Mouse (Mus musculus) ovary, adult 18-20 months (tissue): ENCODE data around the gene Nacc2.

Experiments
- DNase-seq: peaks from one replicate; pipeline ENCODE4 v3.0.0; 2022; ENCODE audit warnings: low spot score, mixed read lengths

Nacc2 gene

DNA sequence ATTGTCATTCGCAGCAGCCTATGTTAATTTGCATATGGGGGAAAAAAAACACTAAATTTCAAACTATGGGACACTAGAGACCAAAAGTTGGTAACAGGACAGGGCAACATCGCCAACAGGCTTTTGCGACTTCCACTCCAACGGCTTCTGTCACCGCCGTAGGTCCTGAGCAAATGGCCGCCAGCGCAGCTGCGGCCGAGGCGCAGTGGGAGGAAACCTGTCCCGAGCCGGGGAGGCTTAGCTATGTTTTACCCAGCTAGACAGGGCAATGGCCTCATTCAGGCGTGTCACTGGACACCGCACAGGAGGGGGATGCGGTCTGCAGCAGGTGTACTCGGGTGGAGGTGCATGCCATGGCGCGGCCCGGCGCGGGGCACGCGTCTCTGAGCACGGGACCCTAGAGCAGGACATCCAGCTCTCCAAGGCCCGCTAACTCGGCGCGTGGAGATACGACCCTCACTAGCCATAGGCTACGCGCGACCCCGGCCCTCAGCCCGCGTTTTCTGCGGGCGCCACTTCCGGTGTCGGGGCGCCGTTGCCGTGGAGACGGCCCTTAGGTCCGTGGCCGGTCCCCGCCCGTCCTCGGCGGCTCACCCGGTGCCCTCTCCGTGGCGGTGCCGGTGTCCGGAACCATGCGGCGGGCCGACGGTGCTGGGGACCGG lies 16.7 kb upstream of the Nacc2 start:
- no peak for DNase-seq

DNA sequence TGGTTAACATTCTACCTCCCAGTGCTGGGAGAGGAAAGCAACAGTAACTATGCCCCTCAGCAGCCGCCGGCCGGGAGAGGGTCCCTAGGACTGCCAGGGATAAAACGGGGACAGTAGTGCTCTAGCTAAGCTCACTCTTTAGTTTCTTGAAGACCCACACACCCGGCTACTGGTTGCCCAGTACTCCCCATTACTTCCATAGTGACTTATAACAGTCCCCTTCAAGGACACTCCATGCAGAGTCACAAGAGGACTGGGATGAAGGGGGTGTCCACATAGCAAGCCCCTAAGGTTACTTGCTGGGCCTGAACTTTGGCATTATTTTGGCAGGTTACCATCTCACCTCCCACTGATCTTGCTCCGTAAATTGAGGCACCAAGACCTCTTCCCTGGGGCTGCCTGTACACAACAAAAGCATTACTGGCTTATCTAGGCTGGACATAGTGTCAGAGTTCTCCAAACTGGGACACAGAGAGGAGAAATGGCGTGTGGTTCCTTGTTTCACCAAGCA lies 16.1 kb upstream of the Nacc2 start:
- no peak for DNase-seq

DNA sequence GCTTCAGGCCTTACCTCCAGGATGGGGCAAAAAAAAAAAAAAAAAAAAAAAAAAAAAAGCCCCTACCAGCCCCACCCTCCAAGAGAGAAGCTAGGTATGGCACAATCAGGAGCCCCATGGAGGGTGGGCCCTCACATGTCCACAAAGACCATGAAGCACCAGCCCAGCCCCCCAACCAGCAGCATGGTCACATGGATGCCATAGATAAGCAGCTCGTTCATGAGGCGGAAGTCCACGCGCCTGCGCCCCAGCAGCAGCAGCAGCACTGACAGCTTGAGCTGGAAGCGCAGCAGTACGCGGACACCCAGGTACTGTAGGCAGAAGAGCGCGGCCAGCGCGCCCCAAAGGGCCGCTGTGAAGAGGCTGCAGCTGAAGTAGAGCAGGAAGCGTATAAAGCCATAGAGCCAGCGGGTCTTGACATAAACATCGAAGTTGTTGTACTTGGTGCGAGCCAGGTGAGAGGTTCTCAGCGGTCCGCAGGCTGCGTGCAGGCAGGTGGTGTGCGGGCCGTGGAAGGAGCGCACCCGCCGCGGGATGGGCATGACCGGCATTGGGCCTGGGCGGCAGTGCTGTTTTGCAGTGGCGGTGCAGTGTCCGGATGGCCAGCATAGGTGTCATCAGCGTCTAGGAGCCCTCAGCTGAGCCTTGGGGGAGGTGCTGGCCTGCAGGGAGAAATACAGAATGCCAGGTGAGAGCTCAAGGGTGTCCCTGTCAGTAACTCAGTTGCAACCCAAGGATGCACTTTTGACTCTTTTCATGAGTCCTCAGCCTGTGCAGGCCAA lies 15.4 kb upstream of the Nacc2 start:
- DNase-seq = no peak

DNA sequence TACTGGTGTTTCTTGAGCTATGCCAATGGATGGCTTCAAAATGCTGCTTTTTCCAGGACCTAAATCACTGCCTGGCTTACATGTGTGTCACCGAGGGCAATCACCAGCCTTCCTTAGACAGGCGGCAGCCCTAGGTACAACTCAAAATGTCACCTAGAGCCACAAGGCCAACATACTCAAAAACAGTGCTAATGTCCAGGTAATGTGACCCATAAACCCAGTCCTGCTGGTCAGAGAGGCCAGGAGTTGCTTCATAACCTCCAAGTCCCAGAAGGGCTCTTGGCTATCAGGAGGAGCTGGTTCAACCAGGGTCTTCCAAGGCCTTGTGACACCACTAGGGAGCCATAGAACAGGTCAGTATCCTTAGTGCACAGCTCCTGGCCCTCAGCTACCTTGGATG lies 11.6 kb upstream of the Nacc2 start:
- DNase-seq = no peak

DNA sequence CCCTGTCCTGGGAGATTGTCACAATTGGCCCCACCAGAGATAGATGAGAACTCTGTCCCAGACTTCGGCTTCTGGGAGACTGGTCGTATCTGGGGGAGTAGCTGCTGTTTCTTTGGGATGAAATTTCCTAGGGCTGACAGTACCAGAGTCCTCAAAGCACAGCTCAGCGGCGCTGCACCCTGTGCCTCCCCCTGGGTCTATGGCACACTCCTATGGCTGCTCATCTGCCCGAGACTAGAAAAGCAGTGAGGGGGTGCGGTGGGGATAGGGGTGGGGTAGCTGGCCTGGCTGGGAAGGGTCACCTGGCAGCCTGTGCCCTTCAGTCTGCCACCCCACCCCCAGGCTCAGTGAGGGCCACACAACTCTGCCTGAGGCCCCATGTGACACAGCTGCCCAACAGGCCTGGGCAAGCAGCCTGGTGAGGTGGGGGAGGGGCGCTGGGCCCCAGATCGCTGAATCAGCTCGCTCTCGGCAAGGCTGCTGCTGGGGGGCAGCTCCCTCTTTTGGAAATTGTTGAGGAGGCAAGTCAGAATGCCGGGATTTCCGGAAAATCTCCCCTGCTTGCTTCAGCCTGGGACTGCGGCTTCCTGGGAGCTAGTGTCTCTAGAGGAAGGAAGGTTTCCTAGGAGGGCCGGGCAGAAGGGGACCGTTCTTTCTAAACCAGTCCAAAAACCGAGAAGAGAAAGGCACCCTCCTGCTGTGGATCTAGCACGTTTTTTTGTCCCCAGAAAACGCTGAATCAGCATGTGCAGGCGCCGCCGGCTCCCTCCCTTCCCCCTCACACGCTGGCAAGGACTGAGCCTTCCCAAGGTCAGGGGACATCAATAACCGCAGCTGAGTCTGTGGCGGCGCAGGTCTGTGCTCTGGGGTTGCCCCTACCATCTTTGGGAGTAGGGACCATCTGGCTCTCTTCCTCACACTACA lies 9.9 kb upstream of the Nacc2 start:
- DNase-seq = peak; percentile 85

DNA sequence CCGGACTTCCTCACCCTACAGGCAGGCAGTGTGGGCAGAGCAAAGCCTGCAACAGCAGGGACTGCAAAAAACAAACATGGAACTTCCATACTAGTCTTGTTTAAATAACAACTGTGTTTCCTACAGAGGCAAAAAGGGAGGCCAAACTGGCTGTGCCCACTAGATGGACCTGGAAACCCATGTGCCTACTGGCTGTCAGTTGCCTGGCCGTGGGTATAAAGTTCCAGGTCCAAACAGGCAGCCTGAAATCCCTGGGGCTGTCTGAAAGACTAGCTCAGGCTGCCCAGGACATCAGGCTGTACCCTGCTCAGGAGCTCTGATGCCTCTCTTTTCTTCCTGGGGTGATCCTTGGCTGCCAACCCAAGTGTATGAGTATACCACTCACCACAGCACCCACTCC lies 8.3 kb upstream of the Nacc2 start:
- DNase-seq = no peak

DNA sequence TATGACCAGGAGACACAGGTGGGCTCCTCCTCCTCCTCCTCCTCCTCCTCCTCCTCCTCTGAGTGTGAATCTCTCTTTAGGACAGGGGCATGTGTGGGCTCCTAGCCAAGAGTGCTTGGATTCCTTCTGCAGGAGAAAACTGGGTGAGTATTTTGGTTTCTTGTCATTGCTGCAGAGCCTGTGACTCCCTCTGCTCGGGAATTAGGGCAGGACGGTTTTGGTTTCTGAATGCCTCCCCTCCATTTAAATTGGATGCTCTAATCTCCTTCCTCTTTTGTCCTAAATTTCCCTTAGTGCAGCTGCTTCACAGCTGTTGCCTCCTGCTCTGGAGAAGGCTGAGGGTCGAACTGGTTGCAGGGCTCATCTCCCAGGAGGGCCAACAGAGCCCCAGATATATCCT lies 6.9 kb upstream of the Nacc2 start:
- DNase-seq = no peak

DNA sequence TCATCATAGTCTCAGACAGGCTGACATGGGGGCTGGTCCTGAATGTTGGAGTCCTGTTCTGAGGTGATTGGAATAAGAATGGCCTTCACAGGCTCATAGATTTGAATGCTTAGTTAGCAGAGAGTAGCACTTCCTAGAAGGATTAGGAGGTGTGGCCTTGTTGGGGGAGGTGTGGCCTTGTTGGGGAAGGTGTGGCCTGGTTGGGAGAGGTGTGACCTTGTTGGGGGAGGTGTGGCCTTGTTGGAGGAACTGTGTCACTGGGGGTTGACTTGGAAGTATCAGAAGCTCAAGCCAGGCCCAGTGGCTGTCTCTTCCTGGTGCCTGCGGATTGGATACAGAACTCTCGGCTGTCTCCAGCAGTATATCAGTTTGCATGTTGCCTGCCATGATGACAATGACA lies 6.3 kb upstream of the Nacc2 start:
- no peak for DNase-seq

DNA sequence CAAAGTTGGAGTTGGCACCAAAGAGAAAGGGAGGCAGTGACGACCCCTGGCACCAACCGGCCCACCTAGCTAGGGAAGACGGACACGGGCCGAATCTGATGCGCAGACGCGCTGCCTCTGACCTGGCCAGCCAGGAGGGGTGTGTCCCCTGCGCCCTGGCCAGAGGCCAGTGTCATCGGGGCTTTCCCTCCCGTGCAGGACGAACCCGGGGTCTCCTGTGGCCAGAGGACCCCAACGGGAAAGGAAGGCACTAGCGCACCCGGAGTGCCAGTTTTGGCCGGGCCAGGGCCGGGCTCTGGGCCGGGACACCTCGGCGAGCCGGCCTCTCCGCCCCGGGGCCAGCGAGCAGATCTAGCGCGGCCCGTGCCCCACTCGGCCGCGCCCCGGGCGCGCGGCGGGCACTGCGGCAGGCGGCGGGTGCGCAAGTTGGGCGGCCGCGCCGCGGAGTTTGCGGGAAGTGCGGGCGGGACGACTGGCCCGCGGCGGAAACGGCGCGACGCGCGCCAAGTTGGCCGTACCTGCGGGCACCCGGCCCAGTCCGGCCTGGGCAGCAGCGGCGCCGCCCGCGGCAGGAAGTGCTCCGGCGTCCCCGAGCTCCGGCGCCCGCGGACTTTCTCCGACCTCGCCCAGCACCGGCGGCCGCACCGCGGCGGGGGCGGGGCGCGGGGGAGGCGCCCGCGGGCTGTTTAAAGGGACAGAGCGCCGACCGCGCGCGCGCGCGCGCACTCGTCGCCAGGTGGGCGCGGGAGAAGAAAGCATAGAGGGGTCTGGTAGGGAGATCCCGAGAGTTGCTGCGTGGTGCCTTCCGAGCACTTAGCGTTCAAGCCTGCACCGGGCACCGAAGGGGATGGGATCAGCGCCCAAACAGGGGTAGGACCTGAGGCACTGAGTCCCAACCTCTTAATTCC lies 595 bp downstream of the Nacc2 start:
- peak; percentile 55 for DNase-seq

DNA sequence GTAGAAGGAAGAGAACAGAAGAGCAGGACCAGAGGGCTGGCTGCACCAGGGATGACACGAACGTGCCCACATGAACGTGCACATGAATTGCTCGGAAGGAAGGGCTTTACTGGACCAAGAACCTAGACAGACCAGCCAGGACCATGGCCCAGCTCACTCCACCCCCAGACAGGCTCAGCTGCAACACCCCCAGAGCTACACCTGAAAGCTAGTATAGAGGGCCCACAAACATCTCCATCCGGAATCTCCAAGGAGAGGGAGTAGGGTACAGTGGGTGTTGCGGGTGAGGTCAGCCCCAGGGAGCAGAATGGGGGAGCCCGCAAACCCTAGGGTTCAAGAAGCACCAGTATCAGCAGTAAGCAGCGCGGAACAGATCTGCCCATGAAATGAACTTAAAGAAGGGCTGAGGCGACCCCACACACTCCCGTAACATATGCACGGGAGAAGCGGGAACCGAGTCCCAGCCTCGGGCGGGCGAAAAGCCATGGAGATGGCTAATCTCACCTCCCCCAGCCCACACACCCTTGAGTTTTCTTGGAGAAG lies 1.4 kb downstream of the Nacc2 start:
- DNase-seq = no peak

DNA sequence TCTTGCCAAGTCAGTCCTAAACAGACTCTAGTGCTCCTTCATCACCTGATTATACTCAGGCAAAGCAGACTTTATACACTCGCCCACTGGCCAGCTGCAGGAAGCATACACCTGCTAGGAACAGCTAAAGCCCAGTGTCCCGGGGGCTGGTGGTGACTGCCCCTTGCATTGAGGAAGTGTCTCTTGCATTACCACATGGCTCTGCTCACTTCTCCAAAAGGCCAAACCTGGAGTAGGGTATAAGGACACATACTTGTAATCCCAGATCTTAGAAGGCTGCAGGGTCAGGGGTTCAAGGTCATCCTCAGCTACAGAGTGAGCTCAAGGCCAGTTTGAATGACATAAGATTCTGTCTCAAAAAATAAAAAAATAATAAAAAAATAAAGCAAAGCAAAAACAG lies 3.4 kb downstream of the Nacc2 start:
- no peak for DNase-seq

DNA sequence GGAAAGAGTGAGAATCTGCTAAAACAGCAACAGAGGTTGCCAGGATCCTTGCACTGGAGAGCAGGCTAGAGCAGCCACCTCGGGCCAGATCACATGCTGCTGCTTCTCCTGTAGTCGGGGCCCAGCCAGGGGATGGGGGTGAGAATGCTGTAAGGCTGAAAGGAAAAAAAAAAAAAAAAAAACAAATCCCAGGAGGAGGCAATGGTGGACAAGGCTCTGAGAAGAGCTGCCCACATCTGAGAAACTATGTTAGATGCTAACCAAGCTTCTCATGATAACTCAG lies 3.8 kb downstream of the Nacc2 start:
- DNase-seq = no peak

DNA sequence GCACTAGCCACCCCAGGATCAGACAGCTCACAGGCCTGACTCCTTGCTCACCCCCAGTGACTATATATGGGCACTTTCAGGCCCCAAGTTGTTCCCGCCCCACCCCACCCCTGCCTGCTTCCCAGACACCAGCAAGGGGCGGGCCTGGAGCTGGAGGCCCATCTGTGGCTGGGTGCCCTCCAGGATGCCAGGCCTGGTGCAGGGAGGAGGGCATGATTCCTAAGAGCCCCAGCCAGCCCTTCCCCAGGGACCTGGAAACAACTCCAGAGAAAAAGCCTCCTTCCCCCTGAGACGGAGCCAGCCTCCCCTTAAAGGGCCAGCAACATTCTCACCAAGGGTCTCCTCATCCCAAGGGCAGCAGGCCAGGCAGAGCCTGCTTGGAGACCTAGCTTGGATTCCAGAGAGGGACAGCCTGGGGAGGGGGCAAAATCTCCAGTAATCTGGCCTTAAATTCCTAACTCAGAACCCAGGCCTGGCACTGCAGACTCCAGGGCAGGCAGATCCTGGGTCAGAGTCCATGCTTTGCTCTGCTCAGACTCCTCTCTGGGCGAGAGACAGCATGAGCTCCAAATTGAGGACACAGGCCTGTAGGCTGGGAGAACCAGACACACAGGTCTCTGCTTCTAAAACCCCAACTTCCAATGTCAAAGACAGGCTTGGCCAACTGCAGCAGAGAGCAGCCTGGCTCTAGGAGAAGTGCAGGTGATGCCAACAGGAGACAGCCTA lies 4.3 kb downstream of the Nacc2 start:
- no peak for DNase-seq

DNA sequence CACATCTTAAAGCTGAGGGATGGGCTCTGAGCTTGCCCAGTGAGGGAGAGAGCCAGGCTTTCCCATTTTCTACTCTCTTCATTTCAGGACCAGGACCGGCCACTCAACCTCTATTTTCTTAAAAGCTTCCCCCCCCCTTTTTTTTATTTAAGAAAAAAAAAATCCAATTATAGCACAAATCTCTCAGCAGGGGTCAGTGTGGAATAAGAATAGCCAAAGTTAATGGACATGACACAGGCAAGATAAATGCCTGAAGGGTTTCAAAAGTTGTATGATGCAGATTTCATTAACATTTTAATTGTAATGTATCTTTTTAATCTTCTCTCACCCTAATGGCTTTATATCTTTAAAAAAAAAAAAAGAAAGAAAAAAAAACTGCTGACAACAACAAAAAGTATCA lies 5.4 kb downstream of the Nacc2 start:
- no peak for DNase-seq

DNA sequence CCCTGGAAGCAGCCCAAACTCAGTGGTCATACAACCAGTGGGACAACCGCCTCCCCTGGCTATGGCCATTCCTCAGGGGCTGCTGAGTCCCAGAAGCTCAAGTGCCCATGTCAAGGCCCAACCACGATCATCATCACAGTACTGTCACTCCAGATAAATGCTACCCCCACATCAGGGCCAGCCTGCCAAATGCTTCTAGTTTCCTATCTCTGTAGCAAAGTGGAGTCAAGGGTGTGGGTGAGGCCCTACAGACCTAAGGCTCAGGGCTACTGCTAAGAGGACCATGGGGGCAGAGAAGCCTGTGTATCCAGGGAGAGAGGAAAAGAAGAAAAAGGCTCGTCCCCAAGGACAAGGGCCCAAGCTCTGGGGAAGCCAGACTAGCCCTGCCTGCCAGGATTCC lies 6.5 kb downstream of the Nacc2 start:
- no peak for DNase-seq

DNA sequence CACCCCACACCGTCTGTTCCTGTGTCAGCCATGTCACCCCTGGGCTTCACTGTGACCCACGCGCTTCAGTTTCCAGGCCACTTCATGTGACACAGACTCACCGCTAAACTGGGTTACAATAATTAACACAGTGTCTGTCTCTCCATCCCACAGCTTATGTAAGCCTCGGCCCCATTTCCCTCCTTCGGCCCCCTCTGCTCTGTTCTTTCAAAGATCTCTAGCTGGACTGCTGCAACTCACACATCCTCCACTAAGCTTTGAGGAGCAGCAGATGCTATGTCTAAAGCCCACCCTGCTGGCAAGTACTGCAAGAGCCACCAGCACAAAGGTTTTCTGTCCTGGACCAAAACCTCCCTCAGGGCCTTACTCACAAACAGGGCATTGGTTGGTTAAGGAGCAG lies 7.8 kb downstream of the Nacc2 start:
- DNase-seq = no peak

DNA sequence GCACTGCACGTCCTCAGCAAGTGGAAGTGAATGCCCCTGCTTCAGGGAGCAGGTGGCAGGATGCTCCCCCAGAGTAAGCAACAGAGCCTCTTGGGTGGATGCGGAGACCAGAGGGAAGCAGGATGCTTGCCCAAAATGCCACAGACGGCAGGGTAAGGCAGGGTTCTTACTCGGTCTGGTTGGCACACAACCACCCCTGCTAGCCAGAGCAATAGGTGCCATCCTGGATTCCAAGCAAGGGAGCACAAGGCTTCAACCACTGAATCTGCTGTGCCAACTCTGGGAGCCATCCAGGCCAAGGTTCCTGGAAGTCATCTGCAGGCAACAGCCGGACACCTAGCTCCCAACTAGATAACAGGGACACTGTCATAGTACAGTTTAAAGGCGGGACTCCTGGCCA lies 14.8 kb downstream of the Nacc2 start:
- no peak for DNase-seq

DNA sequence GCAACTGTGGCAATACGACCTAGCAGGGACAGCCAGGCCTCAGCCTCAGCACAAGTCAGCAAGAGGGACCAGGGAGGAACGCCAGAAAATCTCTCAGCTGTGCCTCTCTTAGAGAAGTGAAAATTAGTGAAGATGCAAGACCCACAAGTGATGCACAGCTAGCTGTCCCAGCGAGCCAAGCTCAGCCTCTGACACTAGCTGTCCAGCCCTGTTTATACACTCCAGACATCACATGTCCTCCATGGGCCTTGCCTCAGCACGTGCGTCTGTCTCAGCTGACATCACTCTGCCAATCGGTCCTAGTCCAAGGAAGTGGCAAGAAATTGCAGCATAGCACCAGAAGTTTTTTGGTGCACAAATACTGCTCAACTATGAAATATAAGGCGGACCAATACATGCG lies 16.0 kb downstream of the Nacc2 start:
- DNase-seq = no peak

DNA sequence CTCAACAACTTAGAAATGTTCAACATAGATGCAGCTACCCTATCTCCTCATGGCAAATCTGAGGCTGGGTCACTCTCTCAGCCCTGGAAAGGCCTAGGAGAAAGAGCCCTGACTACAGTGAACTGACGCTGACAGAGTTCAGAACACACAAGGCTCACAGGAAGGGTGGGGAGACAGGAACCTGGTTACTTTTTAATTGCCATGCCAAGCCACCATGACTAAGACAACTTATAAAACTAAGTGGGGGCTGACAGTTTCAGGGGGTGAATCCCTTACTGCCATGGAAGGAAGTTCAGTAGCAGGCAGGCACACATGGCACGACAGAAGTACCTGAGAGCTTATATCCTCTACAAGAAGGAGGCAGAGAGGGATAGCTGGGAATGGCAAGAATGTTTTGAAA lies 16.8 kb downstream of the Nacc2 start:
- DNase-seq = no peak

DNA sequence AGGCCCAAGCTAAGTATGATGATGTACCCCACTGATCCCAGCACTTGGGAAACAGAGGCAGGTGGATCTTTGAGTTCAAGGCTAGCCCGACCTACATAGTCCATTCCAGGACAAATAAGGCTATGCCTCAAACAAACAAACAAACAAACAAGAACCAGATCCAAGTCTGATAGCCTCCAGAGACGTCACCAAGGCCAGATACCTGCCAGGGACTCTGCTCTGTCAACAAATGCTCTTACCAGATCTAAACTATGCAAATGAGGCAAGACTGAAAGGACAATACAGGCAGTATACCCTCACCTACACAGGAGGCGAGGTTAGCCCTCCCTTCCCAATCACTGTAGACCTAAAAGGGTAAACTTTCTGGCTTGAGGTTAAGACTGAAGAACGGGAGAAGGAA lies 22.7 kb downstream of the Nacc2 start:
- DNase-seq = no peak

DNA sequence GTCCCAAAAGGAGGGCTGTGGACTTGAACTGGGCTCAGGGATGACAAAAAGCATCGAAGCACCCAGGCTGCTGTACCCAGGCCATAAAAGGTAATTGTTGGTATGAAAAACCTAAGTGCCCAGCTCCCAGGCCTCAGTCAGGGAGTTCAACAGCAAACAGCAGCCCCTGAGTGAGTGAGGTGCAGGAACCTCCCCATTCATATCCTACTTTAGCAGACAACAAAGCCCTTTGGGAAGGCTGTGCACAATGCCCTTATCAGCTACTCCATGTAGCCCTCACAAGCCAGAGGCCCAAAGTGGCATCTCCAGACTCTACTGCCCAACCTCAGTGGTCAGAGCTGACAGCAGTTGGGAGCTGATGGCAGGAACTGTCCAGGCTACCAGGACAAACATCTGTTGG lies 23.2 kb downstream of the Nacc2 start:
- no peak for DNase-seq
